Mouse (Mus musculus) small intestine, adult 2 months (tissue): ENCODE results near the gene Zfp598.

Experiments
- CTCF ChIP-seq: fragments of 200-500 bp; IDR thresholded peaks from 2 replicates; pipeline ENCODE4 v1.5.1; 2012; ENCODE audit warnings: low read depth, mild to moderate bottlenecking, control low read depth, inconsistent platforms, low read length, moderate library complexity, mixed read lengths; ENCODE audit not compliant: insufficient replicate concordance, insufficient read length; ENCODE audit errors: extremely low read depth
- POLR2A ChIP-seq: fragments of 200-500 bp; IDR thresholded peaks from 2 replicates; pipeline ENCODE4 v1.6.1; 2012; ENCODE audit warnings: low read depth, mild to moderate bottlenecking, control low read depth, inconsistent platforms, low read length, moderate library complexity

GRCm38 (mm10) chr17:24727618-24728017 lies 58.1 kb downstream of the Zfp598 start, which contains the start of gene Rpl3l:
- TF ChIP-seq POLR2A (no peak), CTCF (no peak)
